Mouse (Mus musculus) lung, postnatal 0 days (tissue): ENCODE measurements around the gene Fancc. TPM values are rescaled to one million over a fixed set of nuclear protein-coding genes. Genes with fewer than 3 reads are reported as not detected.
A peak's percentile ranks its signal among the peaks of the same experiment; 100 is the strongest.

Experiments used
- ATAC-seq: fragments of 200-750 bp; cut with Nextera tagmentation; 2 replicates; pipeline ENCODE4 v1.8.0; 2017; ENCODE audit warnings: moderate library complexity
- DNase-seq: peaks from one replicate; pipeline ENCODE4 v3.0.0-alpha.2; 2016; ENCODE audit warnings: low spot score
- H3K27ac ChIP-seq: fragments of 300-500 bp; sonication (generic); 2 replicates; pipeline ENCODE4 v1.5.1; 2014; ENCODE audit warnings: antibody characterized with exemption, mild to moderate bottlenecking, low read length, mixed read lengths
- H3K27me3 ChIP-seq: fragments of 300-500 bp; sonication (generic); replicated peaks from 2 replicates; pipeline ENCODE4 v1.6.1; 2014; ENCODE audit warnings: low read length, mixed read lengths; ENCODE audit not compliant: insufficient read depth
- H3K36me3 ChIP-seq: fragments of 300-500 bp; sonication (generic); 2 replicates; pipeline ENCODE4 v1.6.1; 2014; ENCODE audit warnings: low read length, mixed read lengths; ENCODE audit not compliant: insufficient read depth
- H3K4me1 ChIP-seq: fragments of 300-500 bp; sonication (generic); 2 replicates; pipeline ENCODE4 v1.6.1; 2014; ENCODE audit warnings: antibody characterized with exemption, low read depth, low read length, mixed read lengths; ENCODE audit not compliant: insufficient read depth
- H3K4me2 ChIP-seq: fragments of 300-500 bp; sonication (generic); replicated peaks from 2 replicates; pipeline ENCODE4 v1.6.1; 2014; ENCODE audit warnings: low read depth, mild to moderate bottlenecking, low read length, moderate library complexity, mixed read lengths
- H3K4me3 ChIP-seq: fragments of 300-500 bp; sonication (generic); 2 replicates; pipeline ENCODE4 v1.5.1; 2014; ENCODE audit warnings: low read depth, low read length
- H3K9ac ChIP-seq: fragments of 300-500 bp; sonication (generic); replicated peaks from 2 replicates; pipeline ENCODE4 v1.6.1; 2014; ENCODE audit warnings: low read depth, mild to moderate bottlenecking
- H3K9me3 ChIP-seq: fragments of 300-500 bp; sonication (generic); 2 replicates; pipeline ENCODE4 v1.6.1; 2016; ENCODE audit warnings: low read length, mixed read lengths
- CTCF ChIP-seq: IDR thresholded peaks from 2 replicates; pipeline ENCODE4 v1.5.1; 2016; ENCODE audit warnings: antibody characterized with exemption, mild to moderate bottlenecking
- EP300 ChIP-seq: IDR thresholded peaks from 2 replicates; pipeline ENCODE4 v1.6.1; 2016; ENCODE audit warnings: antibody characterized with exemption, mild to moderate bottlenecking, control low read depth
- whole genome bisulfite sequencing: fragments of 180-500 bp; shearing (Covaris S2); extraction: QIAGEN DNeasy Blood & Tissue Kit; methylation state at CpG from one replicate; pipeline ENCODE4 v1.1.7; 2014; 5-methylcytosine and 5-hydroxymethylcytosine counted together
- polyA plus RNA-seq: library from polyadenylated mRNA; unstranded; fragments of >200 nt; fragmentation: Nextera tagmentation; extraction: Ambion mirVana; gene quantifications from 2 replicates; pipeline ENCODE4 v1.2.1, GENCODE M21; 2015

Fancc gene
- polyA plus RNA-seq, 1 experiment from 2014 or later, result 26.0 TPM

GRCm38 (mm10) chr13:63256146-63256545 is 240.9 kb downstream of the Fancc start:
- H3K27ac ChIP-seq, result peak overlapping the region; percentile 80
- ATAC-seq (no peak), DNase-seq (no peak)
- no peaks in the 10 kb centered on the region for H3K36me3 ChIP-seq
- no peak overlapping the region for H3K4me2 ChIP-seq
- H3K27me3 ChIP-seq, result no peaks in the 10 kb centered on the region
- no peaks in the 10 kb centered on the region for H3K9me3 ChIP-seq
- TF ChIP-seq EP300, result no peak
- no peak for TF ChIP-seq CTCF
- peaks cover 43% of the 10 kb centered on the region for H3K4me1 ChIP-seq
- no peak overlapping the region for H3K4me3 ChIP-seq
- H3K9ac ChIP-seq, result no peak overlapping the region
- 65% methylated on average over 6 of the region's 6 CpGs for WGBS

GRCm38 (mm10) chr13:63255519-63256011 is 241.5 kb downstream of the Fancc start:
- peak; percentile 60 for ATAC-seq
- Histone ChIP-seq H3K4me3 (no peak overlapping the region), H3K36me3 (no peaks in the 10 kb centered on the region), H3K4me2 (no peak overlapping the region), H3K27ac (peak overlapping the region; percentile 80), H3K27me3 (no peaks in the 10 kb centered on the region), H3K9me3 (no peaks in the 10 kb centered on the region), H3K9ac (no peak overlapping the region), H3K4me1 (peaks cover 42% of the 10 kb centered on the region)
- DNase-seq, result peak; percentile 79
- 59% methylated on average over 5 of the region's 5 CpGs for WGBS
- TF ChIP-seq EP300, result peak; percentile 95
- no peak for TF ChIP-seq CTCF

GRCm38 (mm10) chr13:63253886-63254636 is 243.0 kb downstream of the Fancc start:
- no peak for DNase-seq
- H3K9me3 ChIP-seq, result no peaks in the 10 kb centered on the region
- no peak overlapping the region for H3K9ac ChIP-seq
- ATAC-seq, result no peak
- WGBS, result 72% methylated on average over 7 of the region's 7 CpGs
- peaks cover 45% of the 10 kb centered on the region for H3K4me1 ChIP-seq
- H3K4me3 ChIP-seq, result no peak overlapping the region
- peak overlapping the region; percentile 80 for H3K27ac ChIP-seq
- TF ChIP-seq CTCF (no peak), EP300 (no peak)
- H3K4me2 ChIP-seq, result no peak overlapping the region
- no peaks in the 10 kb centered on the region for H3K27me3 ChIP-seq
- no peaks in the 10 kb centered on the region for H3K36me3 ChIP-seq

GRCm38 (mm10) chr13:63253147-63253546 is 243.9 kb downstream of the Fancc start:
- H3K36me3 ChIP-seq, result no peaks in the 10 kb centered on the region
- DNase-seq (no peak), ATAC-seq (no peak)
- 0 out of 2 replicates have a peak, but pooled peaks have one; percentile 16 for TF ChIP-seq EP300
- no peak for TF ChIP-seq CTCF
- H3K27me3 ChIP-seq, result no peaks in the 10 kb centered on the region
- peaks cover 37% of the 10 kb centered on the region for H3K4me1 ChIP-seq
- H3K4me2 ChIP-seq, result peak overlapping the region; percentile 28; the same call in 1 of the 2 replicates
- no peaks in the 10 kb centered on the region for H3K9me3 ChIP-seq
- peak overlapping the region; percentile 80 for H3K27ac ChIP-seq
- H3K4me3 ChIP-seq, result no peak overlapping the region
- H3K9ac ChIP-seq, result no peak overlapping the region; the same call in 1 of the 2 replicates
- whole genome bisulfite sequencing, result 37% methylated on average over 5 of the region's 5 CpGs

GRCm38 (mm10) chr13:63252295-63253010 is 244.6 kb downstream of the Fancc start:
- Histone ChIP-seq H3K4me2 (peak overlapping the region; percentile 28; the same call in 1 of the 2 replicates), H3K36me3 (no peaks in the 10 kb centered on the region), H3K27me3 (no peaks in the 10 kb centered on the region), H3K4me3 (no peak overlapping the region), H3K4me1 (peaks cover 37% of the 10 kb centered on the region), H3K9ac (no peak overlapping the region; the same call in 1 of the 2 replicates), H3K27ac (peak overlapping the region; percentile 80), H3K9me3 (no peaks in the 10 kb centered on the region)
- WGBS, result 43% methylated on average over 2 of the region's 2 CpGs
- ATAC-seq, result peak; percentile 36
- peak; percentile 65 for DNase-seq
- TF ChIP-seq CTCF (no peak), EP300 (peak; percentile 82)
